Mouse (Mus musculus) adrenal gland, postnatal 4 days (tissue): ENCODE data around the gene Ninl. TPM values are rescaled to one million over a fixed set of nuclear protein-coding genes. Genes with fewer than 3 reads are reported as not detected.
"Not testable (repeated sequence)": the region's sequence is repeated elsewhere in the genome, so short reads cannot be mapped to it uniquely, and the experiment has no call there.

Source experiments
- DNase-seq, 2 experiments: peaks; one replicate each; pipeline ENCODE4 v3.0.0; 2021 to 2022; ENCODE audit warnings: low spot score in 2 of 2, mixed read lengths in 2 of 2
- total RNA-seq, 2 experiments: library from RNA; stranded (reverse); gene quantifications; 2 replicates each; pipeline ENCODE4 v1.2.3; 2021

Ninl gene
- total RNA-seq, 2 experiments from 2014 or later: 29.1 to 31.7 TPM

DNA sequence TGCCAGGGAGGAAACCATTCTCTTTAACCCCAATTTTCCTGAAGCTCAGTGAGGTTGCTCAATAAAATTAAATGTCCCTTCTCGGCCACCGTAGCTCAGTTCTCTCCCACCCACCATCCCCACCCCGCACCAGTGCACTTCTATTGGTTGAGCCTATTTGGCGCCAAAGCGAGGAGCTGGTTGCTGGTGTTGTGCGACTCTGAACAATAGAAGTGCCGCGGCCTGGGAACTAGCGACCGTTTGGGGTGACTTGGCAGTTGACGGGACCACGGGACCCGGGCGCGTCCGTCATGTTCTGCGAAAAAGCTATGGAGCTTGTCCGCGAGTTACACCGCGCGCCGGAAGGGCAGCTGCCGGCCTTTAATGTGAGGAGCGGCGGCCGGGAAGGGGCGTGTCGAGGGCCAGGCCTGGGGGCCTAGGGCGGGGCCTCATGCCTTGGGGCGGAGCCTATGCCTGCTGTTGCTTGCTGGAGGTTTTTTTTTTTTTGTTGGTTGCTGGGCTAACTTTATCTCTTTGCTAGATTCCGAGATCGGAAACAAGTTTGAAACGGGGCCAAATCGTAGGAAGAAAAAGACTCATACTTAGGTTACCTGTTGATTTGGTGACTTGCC, 129.6 kb downstream of the Ninl start:
- peak; percentile 75 to 90 for DNase-seq

DNA sequence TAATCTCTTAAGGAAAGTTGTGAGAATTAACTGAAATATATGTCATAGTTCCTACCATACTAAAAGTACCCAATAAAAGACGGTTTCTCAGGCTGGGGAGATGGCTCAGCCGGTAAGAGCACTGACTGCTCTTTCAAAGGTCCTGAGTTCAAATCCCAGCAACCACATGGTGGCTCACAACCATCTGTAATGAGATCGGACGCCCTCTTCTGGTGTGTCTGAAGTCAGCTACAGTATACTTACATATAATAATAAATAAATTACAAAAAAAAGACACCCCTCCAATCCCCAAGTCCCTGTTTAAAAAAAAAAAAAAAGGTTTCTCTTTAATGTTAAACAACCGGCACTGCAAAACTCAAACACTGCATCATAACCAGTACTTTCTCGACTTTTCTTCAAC, 130.3 kb downstream of the Ninl start:
- not testable (repeated sequence) for DNase-seq

- DNase-seq: no peak
Measured at GRCm38 (mm10) chr2:150904936-150905450, 134.2 kb downstream of the Ninl start, which contains the start of gene Gins1. TSS of gene Gins1 (plus strand) at chr2:150905400.

DNA sequence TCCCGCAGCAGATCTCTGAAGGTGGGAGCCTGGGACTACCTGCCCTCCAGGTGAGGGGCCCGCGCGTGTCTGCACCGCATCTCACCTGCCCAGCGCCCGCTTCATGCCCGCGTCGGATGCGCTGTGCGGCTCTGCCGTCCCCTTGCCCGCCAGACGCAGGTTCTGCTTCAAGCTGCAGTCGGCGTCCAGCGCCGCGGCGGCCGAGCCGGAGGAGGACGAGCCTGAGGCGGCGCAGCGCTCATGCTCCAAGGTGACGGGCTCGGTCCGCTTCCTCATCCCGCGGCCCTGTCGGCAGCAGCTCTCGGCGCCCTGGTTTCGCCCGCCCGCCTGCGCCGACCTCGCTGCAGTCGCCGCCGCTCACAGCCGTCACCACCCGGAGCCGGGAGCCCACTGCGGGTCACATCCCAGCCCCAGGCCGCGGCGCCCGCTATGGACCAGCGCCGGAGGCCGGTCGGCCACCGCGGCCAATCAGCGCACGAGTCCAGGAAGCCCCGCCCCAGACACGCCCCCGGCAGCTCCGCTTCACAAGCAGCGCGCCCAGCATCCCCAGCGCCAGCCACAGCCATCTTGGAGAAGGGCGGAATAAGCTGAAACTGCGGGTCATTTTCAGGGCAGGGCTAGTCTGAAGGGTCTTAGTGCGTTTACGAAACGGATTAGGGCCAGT, 134.8 kb downstream of the Ninl start, which contains the start of gene Abhd12:
TSS of gene Abhd12 (minus strand) at position 470 of the 664 bp plus-strand sequence.
- DNase-seq: peak; percentile 95 to 97

DNA sequence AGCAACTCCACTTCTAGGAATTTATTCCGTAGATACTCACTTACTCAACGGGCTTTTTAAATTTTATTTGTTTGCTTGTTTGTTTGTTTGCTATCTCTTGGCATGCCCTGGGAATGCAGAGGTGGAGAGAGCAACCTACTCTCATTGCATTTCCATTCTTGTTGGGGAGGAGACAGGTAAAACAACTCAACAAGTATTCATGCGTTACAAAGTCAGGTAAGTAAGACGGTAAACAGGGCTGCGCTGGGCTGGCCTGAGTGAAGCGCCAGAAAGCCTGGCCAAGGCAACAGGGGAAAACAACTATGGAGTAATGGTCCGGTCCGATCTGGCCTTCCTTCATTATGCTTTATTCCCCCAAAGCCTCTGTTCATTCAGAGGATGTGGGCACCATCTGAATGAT, 136.8 kb downstream of the Ninl start:
- no peak for DNase-seq

- DNase-seq: no peak
Measured at GRCm38 (mm10) chr2:150900341-150900740, 138.8 kb downstream of the Ninl start.

GRCm38 (mm10) chr2:150895691-150896252, 143.4 kb downstream of the Ninl start:
- DNase-seq: no peak

DNA sequence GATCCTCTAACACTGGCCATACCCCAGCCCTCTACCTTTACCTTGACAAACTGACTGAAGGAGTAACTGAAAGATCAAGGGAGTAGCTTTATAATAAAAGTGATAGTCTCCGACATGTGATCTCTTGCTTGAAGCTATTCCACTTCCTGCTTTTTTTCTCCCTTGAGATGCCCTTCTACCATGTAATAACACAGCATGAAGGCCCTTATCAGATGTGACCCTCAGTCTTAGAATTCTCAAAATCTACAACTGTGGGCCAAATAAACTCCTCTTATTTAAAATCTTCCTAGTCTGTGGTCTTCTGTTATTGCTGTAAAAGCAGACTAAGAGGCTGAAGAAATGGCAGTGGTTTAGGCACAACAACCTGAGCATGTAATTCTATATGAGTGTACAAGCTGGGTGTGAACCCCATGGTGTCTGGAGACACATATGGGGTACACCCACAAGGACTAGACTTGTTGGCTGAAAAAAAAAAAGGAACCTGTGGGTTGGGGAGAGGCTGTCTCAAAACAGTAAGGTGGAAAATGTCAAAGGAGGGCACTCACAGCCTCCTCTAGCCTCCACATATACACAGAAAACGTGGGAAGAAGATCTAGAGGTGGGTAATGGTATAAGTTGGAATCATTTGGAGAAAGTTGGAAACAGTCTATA, 144.4 kb downstream of the Ninl start:
- DNase-seq: no peak

DNA sequence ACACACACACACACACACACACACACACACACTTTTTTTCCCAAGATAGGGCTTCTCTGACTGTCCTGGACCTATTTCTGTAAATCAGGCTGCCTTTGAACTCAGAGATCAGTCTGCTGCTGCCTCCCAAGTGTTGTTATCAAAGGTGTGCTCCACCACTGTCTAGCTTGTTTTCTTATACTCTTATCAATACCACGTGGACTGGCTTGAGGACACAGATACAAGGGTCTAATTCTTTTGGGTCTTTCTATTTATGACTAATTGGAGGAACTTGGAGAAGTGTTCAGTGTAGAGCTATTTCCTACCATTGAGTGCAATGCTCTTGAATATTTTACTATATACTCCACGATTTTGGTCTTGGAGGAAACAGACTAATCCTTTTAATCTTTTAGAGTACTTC, 151.8 kb downstream of the Ninl start:
- DNase-seq: no peak

DNA sequence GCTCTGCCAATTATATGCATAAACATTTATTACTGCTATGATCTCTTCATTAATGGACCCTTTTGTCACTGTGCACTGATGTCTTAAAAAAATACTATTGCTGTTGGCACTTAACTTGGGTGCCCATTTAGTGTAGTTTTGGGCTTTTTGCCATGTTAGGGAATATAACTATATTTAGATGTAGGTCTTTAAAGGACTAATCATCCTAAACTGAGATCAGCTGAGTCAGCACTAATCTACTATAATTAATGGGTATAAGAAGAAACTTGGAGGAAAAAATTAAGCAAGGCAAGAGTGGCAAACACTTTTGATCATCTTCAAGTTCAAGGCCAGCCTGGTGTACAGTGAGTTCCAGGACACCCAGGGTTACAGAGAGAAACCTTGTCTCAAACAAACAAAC, 152.9 kb downstream of the Ninl start:
- no peak for DNase-seq

GRCm38 (mm10) chr2:150885814-150886213, 153.4 kb downstream of the Ninl start:
- DNase-seq: no peak

DNA sequence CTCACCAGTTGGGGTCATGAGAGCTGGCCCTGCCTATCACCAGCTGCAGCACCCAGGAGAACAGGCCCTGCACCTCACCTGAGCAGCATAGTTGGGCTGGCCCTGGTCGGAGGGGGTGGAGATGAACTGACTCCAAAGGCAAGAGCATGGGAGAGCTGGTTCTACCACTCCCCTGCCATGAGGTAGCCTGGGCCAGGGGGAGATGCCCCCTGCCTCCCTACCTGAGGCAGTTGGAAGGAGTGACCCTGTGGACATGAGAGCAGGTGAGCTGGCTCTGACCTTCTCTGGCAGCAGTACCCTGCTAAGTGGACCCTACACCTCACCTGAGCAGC, 154.4 kb downstream of the Ninl start:
- no peak for DNase-seq

Other genes with a start within 250 kb of the Ninl start
- gene Abhd12, start 134.6 kb downstream of the Ninl start, total RNA-seq: 10 to 100 TPM; 52.0 to 52.8 TPM
- gene Gins1, start 134.0 kb downstream of the Ninl start, total RNA-seq: 10 to 100 TPM; 12.6 to 12.9 TPM
- gene Nanp, start within 50 bp of the Ninl start, total RNA-seq: 10 to 100 TPM; 16.2 to 17.8 TPM
- gene Gm14151, start 53.0 kb upstream of the Ninl start, total RNA-seq: not detected
- not detected for gene Gm14147, start 58.9 kb upstream of the Ninl start, total RNA-seq